Mouse (Mus musculus): ENCODE measurements at regions not wholly inside any gene's neighbourhood (a gene's known extent, or its start where the extent isn't known, plus 50 kb on each side); places are given as distances from the start of the nearest gene placed in this dataset.
A peak's percentile ranks its signal among the peaks of the same experiment; 100 is the strongest.

- peak; percentile 5 for DNase-seq (ENCODE audit: low read depth, low spot score)
Observed at GRCm38 (mm10) chr7:114912109-114912508, 168.6 kb downstream of the Insc start.

GRCm38 (mm10) chr7:114922155-114922554 lies 178.7 kb downstream of the Insc start:
- DNase-seq (ENCODE audit: low read depth, low spot score) = peak; percentile 76

GRCm38 (mm10) chr7:114933861-114934260 lies 190.4 kb downstream of the Insc start:
- DNase-seq (ENCODE audit: low read depth, low spot score) = no peak

GRCm38 (mm10) chr7:114950759-114951158 lies 207.3 kb downstream of the Insc start:
- no peak for DNase-seq (ENCODE audit: low read depth, low spot score)

GRCm38 (mm10) chr7:114963206-114963605 lies 219.7 kb downstream of the Insc start:
- peak; percentile 15 for DNase-seq (ENCODE audit: low read depth, low spot score)

- DNase-seq (ENCODE audit: low read depth, low spot score) = no peak
Observed at GRCm38 (mm10) chr7:114965923-114966322, 222.4 kb downstream of the Insc start.

- no peak for DNase-seq (ENCODE audit: low read depth, low spot score)
Observed at GRCm38 (mm10) chr7:114986481-114986880, 243.0 kb downstream of the Insc start.

GRCm38 (mm10) chr7:114991255-114991654 lies 247.8 kb downstream of the Insc start:
- DNase-seq (ENCODE audit: low read depth, low spot score) = peak; percentile 16

GRCm38 (mm10) chr7:114992440-114992839 lies 248.9 kb downstream of the Insc start:
- no peak for DNase-seq (ENCODE audit: low read depth, low spot score)

- peak; percentile 62 for DNase-seq (ENCODE audit: low read depth, low spot score)
Observed at GRCm38 (mm10) chr7:115000796-115001524, 257.5 kb downstream of the Insc start.

GRCm38 (mm10) chr7:115014253-115014998 lies 270.9 kb downstream of the Insc start:
- DNase-seq (ENCODE audit: low read depth, low spot score) = no peak

- DNase-seq (ENCODE audit: low read depth, low spot score) = no peak
Observed at GRCm38 (mm10) chr7:115019369-115019958, 276.0 kb downstream of the Insc start.

- DNase-seq (ENCODE audit: low read depth, low spot score) = no peak
Observed at GRCm38 (mm10) chr7:115020023-115020422, 276.5 kb downstream of the Insc start.

GRCm38 (mm10) chr7:115025803-115026202 lies 282.3 kb downstream of the Insc start:
- DNase-seq (ENCODE audit: low read depth, low spot score) = no peak

- DNase-seq (ENCODE audit: low read depth, low spot score) = peak; percentile 40
Observed at GRCm38 (mm10) chr7:115027685-115028084, 284.2 kb downstream of the Insc start.

- DNase-seq (ENCODE audit: low read depth, low spot score) = no peak
Observed at GRCm38 (mm10) chr7:115033987-115034386, 290.5 kb downstream of the Insc start.

- no peak for DNase-seq (ENCODE audit: low read depth, low spot score)
Observed at GRCm38 (mm10) chr7:115055527-115055926, 312.0 kb downstream of the Insc start.

GRCm38 (mm10) chr7:115056992-115057645 lies 313.6 kb downstream of the Insc start:
- no peak for DNase-seq (ENCODE audit: low read depth, low spot score)

GRCm38 (mm10) chr7:115057736-115058135 lies 314.2 kb downstream of the Insc start:
- DNase-seq (ENCODE audit: low read depth, low spot score) = no peak

- no peak for DNase-seq (ENCODE audit: low read depth, low spot score)
Observed at GRCm38 (mm10) chr7:115060171-115060570, 316.7 kb downstream of the Insc start.

- DNase-seq (ENCODE audit: low read depth, low spot score) = no peak
Observed at GRCm38 (mm10) chr7:115062817-115063216, 319.3 kb downstream of the Insc start.

GRCm38 (mm10) chr7:115067641-115068040 lies 324.1 kb downstream of the Insc start:
- DNase-seq (ENCODE audit: low read depth, low spot score) = no peak
